Mouse (Mus musculus): ENCODE measurements at regions not wholly inside any gene's neighbourhood (a gene's known extent, or its start where the extent isn't known, plus 50 kb on each side); places are given as distances from the start of the nearest gene placed in this dataset.

DNA sequence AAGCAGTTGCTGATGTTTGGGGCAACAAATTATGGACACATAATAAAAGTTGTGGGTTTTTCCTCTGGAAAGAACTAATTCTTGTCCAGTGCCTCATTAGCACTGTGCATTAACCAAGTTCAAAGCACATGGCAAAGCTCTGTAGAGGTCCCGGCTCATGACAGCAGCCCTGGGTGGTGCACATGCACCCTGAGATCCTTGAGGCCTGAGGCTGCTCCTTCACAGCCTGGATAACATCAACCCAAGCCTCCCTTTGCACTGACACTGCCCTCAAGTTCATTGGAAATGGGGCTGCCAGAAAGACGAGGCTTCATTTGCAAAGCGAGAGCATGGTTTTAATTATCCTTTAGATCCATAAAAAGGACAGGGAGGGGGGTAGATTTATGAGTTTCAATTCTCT, 216.3 kb downstream of the Ets1 start:
- no peaks in the 10 kb centered on the region for H3K36me3 ChIP-seq (replicated peaks)
- no peak overlapping the region for H3K4me3 ChIP-seq (replicated peaks)
- H3K4me2 ChIP-seq = no peak overlapping the region
- H3K9me3 ChIP-seq = no peaks in the 10 kb centered on the region
- WGBS = 73% methylated on average over 3 of the region's 3 CpGs
- H3K27ac ChIP-seq = no peak overlapping the region
- no peak overlapping the region for H3K9ac ChIP-seq
- H3K4me1 ChIP-seq = no peaks in the 10 kb centered on the region
- H3K27me3 ChIP-seq = no peaks in the 10 kb centered on the region
- no peak for ATAC-seq (ENCODE audit: low FRiP score)

DNA sequence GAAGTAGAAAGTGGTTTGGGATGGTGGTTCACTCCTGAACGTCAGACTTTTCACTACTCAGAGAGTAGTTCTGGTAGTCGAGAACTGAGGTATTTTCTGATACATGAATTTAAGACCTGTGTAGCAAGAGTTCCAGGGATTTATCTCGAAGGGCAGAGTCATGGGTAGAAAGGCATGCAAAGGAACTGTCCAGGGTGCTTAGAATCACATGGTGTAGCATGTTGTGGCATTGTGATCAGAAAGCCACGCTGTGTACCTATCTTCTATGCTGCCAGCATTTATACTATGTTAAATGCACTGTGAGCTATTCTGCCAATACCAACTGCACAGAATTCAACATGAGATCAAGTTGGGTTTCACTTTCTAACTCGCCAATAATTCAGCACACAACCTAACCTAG, 227.3 kb downstream of the Ets1 start:
- H3K27ac ChIP-seq = no peak overlapping the region
- H3K27me3 ChIP-seq = no peaks in the 10 kb centered on the region
- no peak overlapping the region for H3K4me2 ChIP-seq
- ATAC-seq (ENCODE audit: low FRiP score) = no peak
- no peaks in the 10 kb centered on the region for H3K9me3 ChIP-seq
- H3K4me1 ChIP-seq = no peaks in the 10 kb centered on the region
- H3K9ac ChIP-seq = no peak overlapping the region
- no peaks in the 10 kb centered on the region for H3K36me3 ChIP-seq (replicated peaks)
- 85% methylated on average over 5 of the region's 5 CpGs for WGBS
- H3K4me3 ChIP-seq (replicated peaks) = no peak overlapping the region

DNA sequence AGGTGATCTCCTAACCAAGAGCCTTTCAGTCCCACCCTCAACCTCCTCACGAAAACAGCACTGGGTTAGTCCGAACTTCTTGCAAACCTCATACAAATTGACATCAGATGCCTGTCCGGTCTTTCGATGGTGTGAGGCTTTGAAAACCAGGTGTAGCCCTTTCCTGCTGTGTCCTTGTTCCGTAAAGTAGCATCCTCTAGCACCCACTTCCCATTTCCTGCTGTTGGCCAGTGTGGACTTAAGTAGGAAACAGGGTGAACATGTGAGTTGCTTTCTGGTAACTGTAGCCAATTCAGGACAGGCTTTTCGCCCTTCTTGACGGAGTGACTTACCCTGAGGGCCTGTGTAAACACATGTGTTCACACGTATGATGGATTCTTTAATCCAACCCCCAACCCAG, 232.9 kb downstream of the Ets1 start:
- 85% methylated on average over 8 of the region's 8 CpGs for WGBS
- no peak overlapping the region for H3K9ac ChIP-seq
- no peaks in the 10 kb centered on the region for H3K27me3 ChIP-seq
- H3K36me3 ChIP-seq (replicated peaks) = no peaks in the 10 kb centered on the region
- H3K4me1 ChIP-seq = no peaks in the 10 kb centered on the region
- H3K27ac ChIP-seq = no peak overlapping the region
- H3K4me3 ChIP-seq (replicated peaks) = no peak overlapping the region
- ATAC-seq (ENCODE audit: low FRiP score) = no peak
- no peaks in the 10 kb centered on the region for H3K9me3 ChIP-seq
- H3K4me2 ChIP-seq = no peak overlapping the region

DNA sequence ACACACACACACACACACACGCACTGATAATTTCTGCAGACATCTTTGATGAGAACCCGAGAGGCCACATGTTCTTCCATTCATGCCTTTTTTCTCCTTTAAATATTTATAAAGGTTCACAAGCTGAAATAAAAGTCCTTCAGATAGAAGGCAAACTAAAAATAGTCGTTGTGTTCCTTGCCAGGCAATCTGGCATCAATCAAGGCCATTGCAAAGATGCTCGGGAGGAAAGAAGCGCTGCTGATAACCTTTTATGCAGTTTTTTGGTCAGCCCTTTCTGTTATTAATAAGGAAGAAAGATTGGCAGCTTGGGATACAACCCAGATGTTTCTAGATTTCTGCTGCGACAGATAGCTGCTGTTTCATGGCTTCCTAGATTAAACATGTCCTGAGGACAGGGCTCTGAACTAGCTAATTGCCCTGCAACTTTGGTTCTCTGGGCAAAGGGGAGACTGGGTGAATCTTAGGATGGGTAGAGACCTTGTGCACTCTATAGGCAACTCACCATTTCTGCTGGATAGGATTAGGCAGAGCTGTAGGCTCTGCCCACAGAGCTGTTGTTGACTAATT, 238.4 kb downstream of the Ets1 start:
- WGBS = 82% methylated on average over 6 of the region's 6 CpGs

DNA sequence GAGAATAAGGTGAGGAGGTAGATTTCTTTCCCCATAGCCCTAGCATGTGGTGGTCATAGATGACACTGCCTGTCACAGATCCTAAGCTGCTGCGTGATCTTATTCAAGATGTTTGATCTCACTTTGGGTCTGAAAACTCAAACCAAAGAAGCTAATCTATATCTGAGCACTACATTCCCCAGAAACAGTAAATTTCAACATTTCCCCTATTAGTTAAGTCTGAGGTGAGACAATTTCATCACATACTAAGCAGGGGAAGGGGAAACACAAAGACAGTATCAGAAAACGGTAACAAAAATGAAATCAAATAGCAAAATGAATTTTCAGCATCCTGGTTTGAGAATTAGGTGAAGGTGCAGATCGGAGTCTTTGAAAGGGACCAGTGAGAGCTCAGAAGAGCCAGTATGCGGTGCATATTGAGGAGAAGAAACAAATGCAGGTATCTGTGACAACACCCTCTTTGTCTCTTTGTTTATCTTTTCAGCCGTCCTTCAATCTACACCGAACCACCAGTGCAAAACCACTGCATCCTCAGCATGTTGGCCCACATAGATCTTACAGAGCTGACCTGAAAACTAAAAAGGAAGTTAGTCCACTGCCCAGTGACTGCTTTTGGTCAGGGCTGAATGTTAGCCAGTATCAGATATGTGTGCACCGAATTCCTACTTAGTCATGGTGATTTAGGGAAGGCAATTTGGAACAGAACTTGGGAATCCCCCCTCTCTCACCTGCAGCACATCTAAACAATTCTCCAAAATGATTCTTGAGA, 247.0 kb downstream of the Ets1 start:
- H3K27me3 ChIP-seq = no peaks in the 10 kb centered on the region
- no peak overlapping the region for H3K4me2 ChIP-seq
- no peak for ATAC-seq (ENCODE audit: low FRiP score)
- H3K9ac ChIP-seq = no peak overlapping the region
- H3K4me3 ChIP-seq (replicated peaks) = no peak overlapping the region
- H3K4me1 ChIP-seq = peaks cover 6% of the 10 kb centered on the region
- no peaks in the 10 kb centered on the region for H3K36me3 ChIP-seq (replicated peaks)
- WGBS = 81% methylated on average over 7 of the region's 7 CpGs
- no peak overlapping the region for H3K27ac ChIP-seq
- H3K9me3 ChIP-seq = no peaks in the 10 kb centered on the region

More for the DNA sequence above, 238.4 kb downstream of the Ets1 start:
- ATAC-seq (ENCODE audit: low FRiP score) = no peak
- Histone ChIP-seq H3K36me3 (replicated peaks) (no peaks in the 10 kb centered on the region), H3K9me3 (no peaks in the 10 kb centered on the region), H3K4me1 (no peaks in the 10 kb centered on the region), H3K9ac (no peak overlapping the region), H3K4me2 (no peak overlapping the region), H3K27me3 (no peaks in the 10 kb centered on the region), H3K4me3 (replicated peaks) (no peak overlapping the region), H3K27ac (no peak overlapping the region)

DNA sequence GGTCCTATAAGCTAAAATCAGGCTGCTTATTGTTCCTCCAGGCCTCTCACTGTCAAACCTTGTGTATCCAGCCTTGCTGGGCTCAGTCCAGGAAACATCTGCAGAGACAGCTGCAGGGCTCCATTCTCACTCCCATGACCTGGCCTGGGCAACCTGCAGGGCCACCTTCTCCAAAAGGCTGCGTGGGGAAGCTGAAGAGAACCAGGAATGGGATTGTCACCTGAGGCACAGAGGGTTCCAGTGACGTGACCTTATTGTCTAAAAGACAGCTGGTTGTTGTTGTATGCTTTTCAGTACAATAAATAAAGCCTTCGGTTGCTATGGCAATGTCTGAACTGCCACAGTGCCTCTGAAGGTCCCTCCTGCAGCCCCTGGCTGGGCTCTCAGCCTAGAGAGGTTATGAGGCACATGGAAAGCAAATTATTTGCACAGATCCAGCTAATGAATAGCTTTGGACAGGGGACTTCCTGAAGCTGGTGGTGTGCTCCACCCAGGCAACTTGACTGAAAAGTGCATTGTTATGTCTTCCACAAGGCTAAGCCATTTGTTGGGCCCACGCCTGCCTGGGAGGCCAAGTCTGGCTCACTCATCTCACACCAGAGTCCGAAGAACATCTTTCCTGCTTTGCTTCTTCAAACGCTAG, 250.1 kb downstream of the Ets1 start:
- Histone ChIP-seq H3K4me1 (peaks cover 6% of the 10 kb centered on the region), H3K27ac (no peak overlapping the region), H3K9me3 (no peaks in the 10 kb centered on the region), H3K4me3 (replicated peaks) (no peak overlapping the region), H3K9ac (no peak overlapping the region), H3K4me2 (no peak overlapping the region), H3K36me3 (replicated peaks) (no peaks in the 10 kb centered on the region), H3K27me3 (no peaks in the 10 kb centered on the region)
- WGBS = 60% methylated on average over 6 of the region's 6 CpGs
- no peak for ATAC-seq (ENCODE audit: low FRiP score)

DNA sequence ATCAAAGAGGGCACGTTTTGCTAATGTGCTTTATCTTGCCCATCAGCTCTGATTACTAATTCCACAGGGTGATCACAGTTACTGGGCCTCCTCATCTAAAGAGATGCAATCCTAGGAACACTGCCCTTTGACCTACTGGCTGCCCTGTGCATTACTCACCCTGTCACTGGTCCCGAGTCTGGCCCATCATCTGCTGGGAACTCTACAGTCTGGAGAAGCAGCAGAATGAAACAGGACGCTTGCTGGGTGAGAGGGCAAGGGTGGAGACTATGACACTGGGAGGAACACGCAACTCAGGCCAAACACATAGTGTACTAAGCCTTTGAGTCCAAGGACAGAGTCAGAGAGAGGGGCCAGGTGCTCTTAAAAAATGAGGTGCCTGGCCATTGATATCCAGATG, 263.8 kb downstream of the Ets1 start:
- Histone ChIP-seq H3K4me3 (replicated peaks) (no peak overlapping the region), H3K4me1 (no peaks in the 10 kb centered on the region), H3K27ac (no peak overlapping the region), H3K36me3 (replicated peaks) (no peaks in the 10 kb centered on the region), H3K4me2 (no peak overlapping the region), H3K9ac (no peak overlapping the region), H3K27me3 (no peaks in the 10 kb centered on the region), H3K9me3 (no peaks in the 10 kb centered on the region)
- no peak for ATAC-seq (ENCODE audit: low FRiP score)
- 74% methylated on average over 4 of the region's 4 CpGs for WGBS

DNA sequence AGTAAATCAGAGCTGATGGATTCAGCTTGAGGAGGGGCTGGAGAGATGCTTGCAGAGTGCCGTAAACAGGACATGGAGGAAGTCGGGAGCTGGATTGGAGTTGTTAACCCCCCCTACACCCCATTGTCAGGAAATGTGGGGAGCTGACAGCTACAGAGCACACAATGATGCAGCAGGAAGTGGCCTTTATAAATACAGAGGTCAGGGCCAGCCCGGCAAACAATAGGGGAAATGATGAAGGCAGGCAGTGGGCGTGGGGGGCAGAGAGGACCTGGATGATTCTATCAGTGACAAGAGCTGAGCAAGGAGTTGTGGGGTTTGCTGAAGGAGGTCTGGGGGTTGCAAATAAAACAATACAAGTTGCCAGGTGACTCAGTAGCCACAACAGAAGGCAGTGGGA, 265.3 kb downstream of the Ets1 start:
- Histone ChIP-seq H3K36me3 (replicated peaks) (no peaks in the 10 kb centered on the region), H3K9ac (no peak overlapping the region), H3K4me1 (no peaks in the 10 kb centered on the region), H3K9me3 (no peaks in the 10 kb centered on the region), H3K27ac (no peak overlapping the region), H3K4me2 (no peak overlapping the region), H3K27me3 (no peaks in the 10 kb centered on the region), H3K4me3 (replicated peaks) (no peak overlapping the region)
- no peak for ATAC-seq (ENCODE audit: low FRiP score)
- 48% methylated on average over 4 of the region's 4 CpGs for WGBS

DNA sequence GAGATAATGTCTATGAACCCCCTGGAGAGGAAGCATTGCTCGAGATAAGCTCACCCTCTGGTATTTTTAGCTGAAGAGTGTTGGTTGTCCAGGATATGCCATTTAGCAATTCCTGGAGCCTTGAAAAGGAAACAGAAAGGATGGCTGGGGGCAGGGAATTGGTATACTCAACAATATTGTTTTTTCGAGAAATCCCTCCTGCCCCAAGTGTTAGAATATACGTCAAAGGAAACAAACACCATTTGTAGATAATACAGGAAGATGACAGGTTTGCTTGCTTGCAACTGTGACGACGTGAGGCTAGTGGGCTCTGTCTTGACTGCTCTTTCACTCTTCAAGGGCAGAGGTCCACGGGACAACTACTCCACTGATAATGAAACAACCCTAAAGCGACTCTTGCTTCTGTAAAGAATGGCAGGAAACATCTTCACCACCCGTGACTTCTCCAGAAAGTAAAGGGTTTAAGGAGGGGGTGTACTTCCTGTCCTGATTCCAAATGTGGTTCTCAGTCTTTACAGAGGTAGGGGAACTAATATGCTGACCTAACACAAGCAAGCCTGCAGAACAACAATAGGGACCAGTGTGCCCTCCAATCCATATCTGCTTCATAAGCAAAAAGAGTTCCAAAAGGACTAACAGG, 270.3 kb downstream of the Ets1 start:
- Histone ChIP-seq H3K4me1 (no peaks in the 10 kb centered on the region), H3K9me3 (no peaks in the 10 kb centered on the region), H3K4me2 (no peak overlapping the region), H3K27me3 (no peaks in the 10 kb centered on the region), H3K9ac (no peak overlapping the region), H3K36me3 (replicated peaks) (no peaks in the 10 kb centered on the region), H3K4me3 (replicated peaks) (no peak overlapping the region), H3K27ac (no peak overlapping the region)
- ATAC-seq (ENCODE audit: low FRiP score) = no peak
- WGBS = 83% methylated on average over 8 of the region's 8 CpGs

DNA sequence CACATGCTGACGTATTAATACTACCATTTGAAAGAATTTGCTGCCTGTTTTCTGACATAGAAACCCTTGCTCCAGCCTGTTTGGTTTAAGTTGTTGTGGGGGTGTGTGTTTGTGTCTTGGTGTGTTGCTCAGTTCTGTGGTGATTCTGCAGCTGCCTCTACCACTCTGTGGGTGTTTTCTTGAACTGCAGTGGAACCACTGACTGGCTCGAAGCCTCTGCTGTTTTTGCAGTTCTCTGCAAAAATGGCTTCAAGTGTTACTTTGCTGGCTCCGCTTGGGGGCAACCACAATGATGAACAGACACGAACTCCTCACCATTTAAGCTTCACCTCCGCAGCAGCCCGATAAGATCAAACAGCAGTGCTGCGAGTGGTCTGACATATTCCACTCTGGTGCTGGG, 274.6 kb downstream of the Ets1 start:
- H3K9me3 ChIP-seq = no peaks in the 10 kb centered on the region
- no peak overlapping the region for H3K4me3 ChIP-seq (replicated peaks)
- H3K27ac ChIP-seq = no peak overlapping the region
- H3K4me1 ChIP-seq = no peaks in the 10 kb centered on the region
- no peak for ATAC-seq (ENCODE audit: low FRiP score)
- no peaks in the 10 kb centered on the region for H3K27me3 ChIP-seq
- no peaks in the 10 kb centered on the region for H3K36me3 ChIP-seq (replicated peaks)
- WGBS = 88% methylated on average over 7 of the region's 7 CpGs
- no peak overlapping the region for H3K9ac ChIP-seq
- H3K4me2 ChIP-seq = no peak overlapping the region

DNA sequence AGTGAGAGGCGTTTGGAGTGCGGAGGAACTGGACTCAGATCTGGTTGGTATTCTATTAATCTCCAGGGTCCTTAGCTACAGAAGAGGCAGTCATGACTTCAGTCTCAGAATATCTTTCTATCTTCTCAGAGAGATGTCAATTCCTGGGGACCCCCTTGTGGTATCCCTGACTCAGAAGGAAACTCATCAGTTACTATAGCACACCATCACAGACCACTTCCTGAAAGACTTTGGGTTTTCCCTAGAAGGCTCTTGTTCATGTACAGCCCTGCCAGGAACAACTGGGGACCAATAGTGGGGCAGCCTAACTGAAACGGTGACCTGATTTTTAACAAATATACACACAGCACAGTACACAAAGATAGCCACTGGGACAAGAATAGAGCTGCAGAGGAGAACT, 279.6 kb downstream of the Ets1 start:
- Histone ChIP-seq H3K4me1 (no peaks in the 10 kb centered on the region), H3K4me2 (no peak overlapping the region), H3K36me3 (replicated peaks) (no peaks in the 10 kb centered on the region), H3K9me3 (no peaks in the 10 kb centered on the region), H3K9ac (no peak overlapping the region), H3K27me3 (no peaks in the 10 kb centered on the region), H3K4me3 (replicated peaks) (no peak overlapping the region), H3K27ac (no peak overlapping the region)
- no peak for ATAC-seq (ENCODE audit: low FRiP score)
- 87% methylated on average over 3 of the region's 3 CpGs for WGBS

DNA sequence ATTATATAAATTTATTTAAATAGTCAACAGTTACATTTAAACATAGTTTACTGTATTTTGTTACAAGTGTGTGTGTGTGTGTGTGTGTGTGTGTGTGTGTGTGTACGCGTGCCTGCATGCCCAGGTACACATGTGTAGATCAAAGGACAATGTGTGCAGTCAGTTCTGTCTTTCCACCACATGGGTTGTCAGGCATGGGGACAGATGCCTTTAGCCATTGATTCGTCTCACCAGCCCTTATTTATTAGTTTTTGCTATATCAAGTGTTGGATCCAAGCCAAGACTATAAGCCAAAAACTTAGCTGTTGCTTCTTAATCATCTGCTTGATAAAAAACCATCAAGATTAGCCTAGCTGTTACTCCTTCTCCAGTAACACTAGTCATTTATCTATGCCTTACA, 280.7 kb downstream of the Ets1 start:
- Histone ChIP-seq H3K9ac (no peak overlapping the region), H3K27ac (no peak overlapping the region), H3K36me3 (replicated peaks) (no peaks in the 10 kb centered on the region), H3K9me3 (no peaks in the 10 kb centered on the region), H3K4me3 (replicated peaks) (no peak overlapping the region), H3K4me1 (no peaks in the 10 kb centered on the region), H3K4me2 (no peak overlapping the region), H3K27me3 (no peaks in the 10 kb centered on the region)
- no peak for ATAC-seq (ENCODE audit: low FRiP score)
- WGBS = 87% methylated on average over 3 of the region's 3 CpGs
